Comparison of ENCODE assay signal across 9 mouse cellular contexts in genomic region chr9:22086012-22086411, GRCm38 (mm10). TPM values are rescaled to one million over a fixed set of nuclear protein-coding genes. Genes with fewer than 3 reads are reported as not detected.
A peak's percentile ranks its signal among the peaks of the same experiment; 100 is the strongest.
DNase-seq lines count a peak whose midpoint lies in the region; ATAC-seq and TF ChIP-seq lines count a peak whose summit lies in the region.
"Had no signal": no experiment of that assay in that cellular context is flagged by ENCODE, and none has a peak within 500 bp of the region (broad histone marks: within the 10 kb centered on the region; RNA-seq: fewer than 3 reads in every experiment).

No protein-coding gene starts in this region.

- 0 out of 2 replicates have a peak, but pooled peaks have one; percentile 5 for ATAC-seq in kidney, embryonic 16.5 days (ENCODE audit: low FRiP score, low TSS enrichment)
- ATAC-seq in hindbrain, embryonic 16.5 days: no peak
- ATAC-seq in midbrain, embryonic 16.5 days: no peak

- no peaks in the 10 kb centered on the region for H3K9me3 ChIP-seq in kidney, embryonic 16.5 days (ENCODE audit: low read length)
- no peaks in the 10 kb centered on the region for H3K9me3 ChIP-seq in hindbrain, embryonic 16.5 days (ENCODE audit: control insufficient read depth, low read length)
- H3K9me3 ChIP-seq in midbrain, embryonic 16.5 days (replicated peaks; ENCODE audit: control insufficient read depth, low read length, poor library complexity, severe bottlenecking): no peaks in the 10 kb centered on the region

- H3K27ac ChIP-seq in kidney, embryonic 16.5 days (ENCODE audit: low read length): peak overlapping the region; percentile 75
- H3K27ac ChIP-seq in cortical plate, adult 2 months (ENCODE audit: insufficient read depth, low read length): no peak overlapping the region
- H3K27ac ChIP-seq in hindbrain, embryonic 16.5 days (ENCODE audit: low read depth, low read length): no peak overlapping the region
- peak overlapping the region; percentile 81 for H3K27ac ChIP-seq in midbrain, embryonic 16.5 days (ENCODE audit: low read length)

- TF ChIP-seq POLR2A in cortical plate, adult 2 months (IDR thresholded peaks at IDR 0.05; ENCODE audit: extremely low read depth, insufficient read depth, low read length): no peak

- H3K4me2 ChIP-seq in kidney, embryonic 16.5 days (replicated peaks; ENCODE audit: low read depth, low read length): peak overlapping the region; percentile 74
- peak overlapping the region; percentile 68 for H3K4me2 ChIP-seq in hindbrain, embryonic 16.5 days (ENCODE audit: low read length)
- H3K4me2 ChIP-seq in midbrain, embryonic 16.5 days (ENCODE audit: low read length): peak overlapping the region; percentile 74

- H3K36me3 ChIP-seq in kidney, embryonic 16.5 days (ENCODE audit: insufficient read depth, low read length): no peaks in the 10 kb centered on the region
- no peaks in the 10 kb centered on the region for H3K36me3 ChIP-seq in hindbrain, embryonic 16.5 days (ENCODE audit: control insufficient read depth, insufficient read depth, low read length)
- no peaks in the 10 kb centered on the region for H3K36me3 ChIP-seq in midbrain, embryonic 16.5 days (ENCODE audit: control insufficient read depth, insufficient read depth, low read length)

- TF ChIP-seq CTCF in cortical plate, adult 2 months (IDR thresholded peaks at IDR 0.05; ENCODE audit: extremely low read depth, insufficient read depth, low read length): no peak

- intact Hi-C loops in left cerebral cortex, postnatal 4 days (cut with DNase I): no loop called here

- WGBS in kidney, embryonic 16.5 days: 54% methylated on average over 6 of the region's 6 CpGs
- WGBS in hindbrain, embryonic 16.5 days: 78% methylated on average over 6 of the region's 6 CpGs
- 85% methylated on average over 6 of the region's 6 CpGs for WGBS in midbrain, embryonic 16.5 days

- no peaks in the 10 kb centered on the region for H3K27me3 ChIP-seq in kidney, embryonic 16.5 days (ENCODE audit: insufficient read depth, low read length)
- no peaks in the 10 kb centered on the region for H3K27me3 ChIP-seq in hindbrain, embryonic 16.5 days (replicated peaks; ENCODE audit: control insufficient read depth, insufficient read depth, low read length)
- H3K27me3 ChIP-seq in midbrain, embryonic 16.5 days (ENCODE audit: control insufficient read depth, insufficient read depth, low read depth, low read length): no peaks in the 10 kb centered on the region

- H3K9ac ChIP-seq in kidney, embryonic 16.5 days (replicated peaks; ENCODE audit: low read length): peak overlapping the region; percentile 82
- H3K9ac ChIP-seq in hindbrain, embryonic 16.5 days (ENCODE audit: low read depth, low read length): peak overlapping the region; percentile 80
- peak overlapping the region; percentile 78 for H3K9ac ChIP-seq in midbrain, embryonic 16.5 days (ENCODE audit: low read depth, low read length)

- peaks cover 17% of the 10 kb centered on the region for H3K4me1 ChIP-seq in kidney, embryonic 16.5 days (ENCODE audit: insufficient read depth, low read length)
- no peaks in the 10 kb centered on the region for H3K4me1 ChIP-seq in cortical plate, adult 2 months (ENCODE audit: control insufficient read depth, insufficient read depth, low read length)
- peaks cover 9% of the 10 kb centered on the region for H3K4me1 ChIP-seq in hindbrain, embryonic 16.5 days (ENCODE audit: control insufficient read depth, insufficient read depth, low read depth, low read length)
- peaks cover 16% of the 10 kb centered on the region for H3K4me1 ChIP-seq in midbrain, embryonic 16.5 days (ENCODE audit: control insufficient read depth, insufficient read depth, low read length)

- no peak for DNase-seq in kidney, adult 9 months
- DNase-seq in frontal cortex, postnatal 14 days (ENCODE audit: low spot score in 2 of 2): no peak
- DNase-seq in right cerebral cortex, postnatal 36 days (ENCODE audit: low spot score in 2 of 2): no peak
- no peak for DNase-seq in left cerebral cortex, postnatal 4 days

- H3K4me3 ChIP-seq in kidney, embryonic 16.5 days (ENCODE audit: low read length): peak overlapping the region; percentile 89
- peak overlapping the region; percentile 81 for H3K4me3 ChIP-seq in cortical plate, adult 2 months (ENCODE audit: insufficient read depth, low read length)
- peak overlapping the region; percentile 82 for H3K4me3 ChIP-seq in hindbrain, embryonic 16.5 days (ENCODE audit: low read length)
- H3K4me3 ChIP-seq in midbrain, embryonic 16.5 days (ENCODE audit: low read depth, low read length): peak overlapping the region; percentile 83

RNA-seq across cellular contexts. Expression of gene Ecsit, which starts 0.8 kb away (rescaled TPM):
- 54.4 and 62.7 TPM in 2 replicates for polyA plus RNA-seq in kidney, embryonic 16.5 days (2015; fragmentation: Nextera tagmentation; extraction: Ambion mirVana)
- polyA plus RNA-seq in cortical plate, adult 2 months (2012; rRNA removed): 57.4 and 62.3 TPM in 2 replicates
- 60.9 and 62.3 TPM in 2 replicates for polyA plus RNA-seq in hindbrain, embryonic 16.5 days (2015; fragmentation: Nextera tagmentation; extraction: Ambion mirVana)
- polyA plus RNA-seq in midbrain, embryonic 16.5 days (2015; fragmentation: Nextera tagmentation; extraction: Ambion mirVana): 54.8 and 57.4 TPM in 2 replicates
- total RNA-seq in left cerebral cortex, postnatal 4 days (2021): 10 to 100 TPM; 43.2 to 44.6 TPM

RNA-seq across cellular contexts. Expression of gene Cnn1, which starts 13.0 kb away (rescaled TPM):
- 13.3 and 49.9 TPM in 2 replicates for polyA plus RNA-seq in kidney, embryonic 16.5 days (2015; fragmentation: Nextera tagmentation; extraction: Ambion mirVana)
- 1.2 and 2.2 TPM in 2 replicates for polyA plus RNA-seq in cortical plate, adult 2 months (2012; rRNA removed)
- 0.93 and 1.4 TPM in 2 replicates for polyA plus RNA-seq in hindbrain, embryonic 16.5 days (2015; fragmentation: Nextera tagmentation; extraction: Ambion mirVana)
- 0.67 and 0.88 TPM in 2 replicates for polyA plus RNA-seq in midbrain, embryonic 16.5 days (2015; fragmentation: Nextera tagmentation; extraction: Ambion mirVana)
- total RNA-seq in left cerebral cortex, postnatal 4 days (2021): under 1 TPM in 1 of 2 experiments, not detected in 1; 0.44 TPM

RNA-seq across cellular contexts. Expression of gene Zfp653, which starts 14.8 kb away (rescaled TPM):
- polyA plus RNA-seq in kidney, embryonic 16.5 days (2015; fragmentation: Nextera tagmentation; extraction: Ambion mirVana): 11.6 and 14.2 TPM in 2 replicates
- polyA plus RNA-seq in cortical plate, adult 2 months (2012; rRNA removed): 34.6 and 36.4 TPM in 2 replicates
- polyA plus RNA-seq in hindbrain, embryonic 16.5 days (2015; fragmentation: Nextera tagmentation; extraction: Ambion mirVana): 16.6 and 16.7 TPM in 2 replicates
- 18.1 and 18.8 TPM in 2 replicates for polyA plus RNA-seq in midbrain, embryonic 16.5 days (2015; fragmentation: Nextera tagmentation; extraction: Ambion mirVana)
- 10 to 100 TPM; 28.6 to 30.1 TPM for total RNA-seq in left cerebral cortex, postnatal 4 days (2021)

RNA-seq across cellular contexts. Expression of gene Gm49318, which starts 15.0 kb away (rescaled TPM):
- polyA plus RNA-seq in kidney, embryonic 16.5 days (2015; fragmentation: Nextera tagmentation; extraction: Ambion mirVana): not detected in 2 replicates
- polyA plus RNA-seq in cortical plate, adult 2 months (2012; rRNA removed): 0.21 TPM in 1 of 2 replicates, not detected in the other
- not detected in 2 replicates for polyA plus RNA-seq in hindbrain, embryonic 16.5 days (2015; fragmentation: Nextera tagmentation; extraction: Ambion mirVana)
- not detected in 2 replicates for polyA plus RNA-seq in midbrain, embryonic 16.5 days (2015; fragmentation: Nextera tagmentation; extraction: Ambion mirVana)
- total RNA-seq in left cerebral cortex, postnatal 4 days (2021): not detected
- total RNA-seq: gastrocnemius, postnatal 25 days had no signal

RNA-seq across cellular contexts. Expression of gene Elof1, which starts 31.0 kb away (rescaled TPM):
- 195 and 203 TPM in 2 replicates for polyA plus RNA-seq in kidney, embryonic 16.5 days (2015; fragmentation: Nextera tagmentation; extraction: Ambion mirVana)
- 122 and 131 TPM in 2 replicates for polyA plus RNA-seq in cortical plate, adult 2 months (2012; rRNA removed)
- 192 TPM in 2 replicates for polyA plus RNA-seq in hindbrain, embryonic 16.5 days (2015; fragmentation: Nextera tagmentation; extraction: Ambion mirVana)
- polyA plus RNA-seq in midbrain, embryonic 16.5 days (2015; fragmentation: Nextera tagmentation; extraction: Ambion mirVana): 170 and 188 TPM in 2 replicates
- 10 to 100 TPM; 65.7 to 66.6 TPM for total RNA-seq in left cerebral cortex, postnatal 4 days (2021)

Comparison
In these comparisons a context has a peak if more than half of its experiments do, and no peak if none do; other contexts are left out.
1. H3K27ac ChIP-seq: peak in kidney, embryonic 16.5 days (single experiment) and midbrain, embryonic 16.5 days (single experiment); none in cortical plate, adult 2 months (single experiment) and hindbrain, embryonic 16.5 days (single experiment).
2. Peak in every context shown above with its lines, with median percentiles within 50 percentile points of each other: H3K4me2 ChIP-seq, H3K4me3 ChIP-seq and H3K9ac ChIP-seq.